Mouse (Mus musculus) embryonic facial prominence, embryonic 14.5 days (tissue): ENCODE measurements around the gene Mkrn2os. TPM values are rescaled to one million over a fixed set of nuclear protein-coding genes. Genes with fewer than 3 reads are reported as not detected.

Experiments
- ATAC-seq: fragments of 200-750 bp; cut with Nextera tagmentation; 2 replicates; pipeline ENCODE4 v1.8.0; 2017; ENCODE audit warnings: low read depth, moderate number of reproducible peaks, moderate TSS enrichment
- DNase-seq: peaks from one replicate; pipeline ENCODE4 v3.0.0-alpha.2; 2015; ENCODE audit warnings: low spot score
- H3K27ac ChIP-seq: fragments of 300-500 bp; sonication (generic); replicated peaks from 2 replicates; pipeline ENCODE4 v1.5.1; 2014; ENCODE audit warnings: low read depth, mild to moderate bottlenecking, low read length, moderate library complexity
- H3K27me3 ChIP-seq: fragments of 300-500 bp; sonication (generic); replicated peaks from 2 replicates; pipeline ENCODE4 v1.6.1; 2014; ENCODE audit warnings: low read length; ENCODE audit not compliant: control insufficient read depth, insufficient read depth
- H3K36me3 ChIP-seq: fragments of 300-500 bp; sonication (generic); 2 replicates; pipeline ENCODE4 v1.6.1; 2014; ENCODE audit warnings: low read length, mixed read lengths; ENCODE audit not compliant: control insufficient read depth, insufficient read depth
- H3K4me1 ChIP-seq: fragments of 300-500 bp; sonication (generic); 2 replicates; pipeline ENCODE4 v1.6.1; 2014; ENCODE audit warnings: antibody characterized with exemption, low read length; ENCODE audit not compliant: control insufficient read depth, insufficient read depth
- H3K4me2 ChIP-seq: fragments of 300-500 bp; sonication (generic); 2 replicates; pipeline ENCODE4 v1.6.1; 2014; ENCODE audit warnings: low read depth, mild to moderate bottlenecking, low read length, moderate library complexity, mixed read lengths
- H3K4me3 ChIP-seq: fragments of 300-500 bp; sonication (generic); 2 replicates; pipeline ENCODE4 v1.5.1; 2014; ENCODE audit warnings: low read depth, mild to moderate bottlenecking, low read length
- H3K9ac ChIP-seq: fragments of 300-500 bp; sonication (generic); 2 replicates; pipeline ENCODE4 v1.6.1; 2014; ENCODE audit warnings: low read depth, mild to moderate bottlenecking, low read length, moderate library complexity, mixed read lengths
- H3K9me3 ChIP-seq: fragments of 300-500 bp; sonication (generic); 2 replicates; pipeline ENCODE4 v1.6.1; 2016; ENCODE audit warnings: low read length; ENCODE audit not compliant: control insufficient read depth
- WGBS: fragments of 180-500 bp; shearing (Covaris S2); extraction: QIAGEN DNeasy Blood & Tissue Kit; methylation state at CpG from one replicate; pipeline ENCODE4 v1.1.7; 2014; 5-methylcytosine and 5-hydroxymethylcytosine counted together
- polyA plus RNA-seq: library from polyadenylated mRNA; unstranded; fragments of >200 nt; fragmentation: Nextera tagmentation; extraction: Ambion mirVana; gene quantifications from 2 replicates; pipeline ENCODE4 v1.2.1, GENCODE M21; 2014

Gene Mkrn2os
- polyA plus RNA-seq, 1 experiment from 2014 or later, result 0.78 TPM

DNA sequence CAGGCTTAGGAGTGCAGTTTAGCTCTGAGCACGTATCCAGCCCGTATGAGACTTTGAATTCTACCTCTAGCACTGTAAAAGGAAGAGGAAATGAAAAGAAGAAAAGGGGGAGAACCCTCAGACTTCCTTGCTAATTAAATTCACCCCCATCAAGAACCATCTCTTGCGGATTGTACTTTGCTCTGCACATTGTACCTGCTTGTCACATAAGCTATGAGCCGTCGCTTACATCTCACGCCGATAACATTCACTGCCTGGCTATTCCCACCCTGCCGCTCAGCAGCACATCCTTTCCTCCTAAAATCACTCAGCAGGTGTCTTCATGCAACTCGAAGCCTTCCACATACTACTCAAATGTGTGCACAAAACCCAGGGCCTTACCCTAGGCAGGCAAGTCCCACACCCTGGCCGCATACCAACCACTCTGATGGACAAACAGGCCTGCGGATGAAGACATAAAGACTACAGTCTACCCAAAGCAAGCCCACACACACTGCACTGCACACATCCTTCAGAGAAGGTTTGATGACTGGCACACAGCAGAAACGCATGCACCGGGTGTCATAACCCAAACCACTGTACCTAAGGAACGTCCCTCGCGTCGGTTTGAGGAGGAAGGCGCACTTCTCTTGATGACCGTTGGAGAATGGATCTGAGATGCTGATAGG is 550 bp downstream of the Mkrn2os start:
- whole genome bisulfite sequencing, result 84% methylated on average over 19 of the region's 19 CpGs
- Histone ChIP-seq H3K9me3 (no peaks in the 10 kb centered on the region), H3K9ac (no peak overlapping the region), H3K36me3 (no peaks in the 10 kb centered on the region), H3K27ac (no peak overlapping the region), H3K27me3 (no peaks in the 10 kb centered on the region), H3K4me1 (no peaks in the 10 kb centered on the region), H3K4me3 (no peak overlapping the region), H3K4me2 (no peak overlapping the region)
- ATAC-seq (no peak), DNase-seq (no peak)

- Histone ChIP-seq H3K9me3 (no peaks in the 10 kb centered on the region), H3K27ac (no peak overlapping the region), H3K27me3 (no peaks in the 10 kb centered on the region), H3K4me2 (no peak overlapping the region), H3K9ac (no peak overlapping the region), H3K4me1 (no peaks in the 10 kb centered on the region), H3K36me3 (no peaks in the 10 kb centered on the region), H3K4me3 (no peak overlapping the region)
- WGBS, result 79% methylated on average over 10 of the region's 10 CpGs
- DNase-seq, result no peak
- ATAC-seq, result no peak
Measured at GRCm38 (mm10) chr6:115586321-115586720, 6.1 kb downstream of the Mkrn2os start.

- H3K9ac ChIP-seq, result no peak overlapping the region
- 77% methylated on average over 3 of the region's 3 CpGs for WGBS
- no peaks in the 10 kb centered on the region for H3K4me1 ChIP-seq
- DNase-seq (no peak), ATAC-seq (no peak)
- H3K4me2 ChIP-seq, result no peak overlapping the region
- H3K4me3 ChIP-seq, result no peak overlapping the region
- peaks cover 14% of the 10 kb centered on the region; the same call in 1 of the 2 replicates for H3K36me3 ChIP-seq
- no peaks in the 10 kb centered on the region for H3K9me3 ChIP-seq
- no peaks in the 10 kb centered on the region for H3K27me3 ChIP-seq
- no peak overlapping the region for H3K27ac ChIP-seq
Measured at GRCm38 (mm10) chr6:115584176-115584575, 8.2 kb downstream of the Mkrn2os start.

- 65% methylated on average over 6 of the region's 6 CpGs for WGBS
- Histone ChIP-seq H3K4me1 (no peaks in the 10 kb centered on the region), H3K27ac (no peak overlapping the region), H3K36me3 (peaks cover 20% of the 10 kb centered on the region), H3K27me3 (no peaks in the 10 kb centered on the region), H3K4me2 (no peak overlapping the region), H3K9ac (no peak overlapping the region), H3K4me3 (no peak overlapping the region), H3K9me3 (no peaks in the 10 kb centered on the region)
- ATAC-seq (no peak; the same call in 1 of the 2 replicates), DNase-seq (no peak)
Measured at GRCm38 (mm10) chr6:115583430-115584125, 8.8 kb downstream of the Mkrn2os start.

DNA sequence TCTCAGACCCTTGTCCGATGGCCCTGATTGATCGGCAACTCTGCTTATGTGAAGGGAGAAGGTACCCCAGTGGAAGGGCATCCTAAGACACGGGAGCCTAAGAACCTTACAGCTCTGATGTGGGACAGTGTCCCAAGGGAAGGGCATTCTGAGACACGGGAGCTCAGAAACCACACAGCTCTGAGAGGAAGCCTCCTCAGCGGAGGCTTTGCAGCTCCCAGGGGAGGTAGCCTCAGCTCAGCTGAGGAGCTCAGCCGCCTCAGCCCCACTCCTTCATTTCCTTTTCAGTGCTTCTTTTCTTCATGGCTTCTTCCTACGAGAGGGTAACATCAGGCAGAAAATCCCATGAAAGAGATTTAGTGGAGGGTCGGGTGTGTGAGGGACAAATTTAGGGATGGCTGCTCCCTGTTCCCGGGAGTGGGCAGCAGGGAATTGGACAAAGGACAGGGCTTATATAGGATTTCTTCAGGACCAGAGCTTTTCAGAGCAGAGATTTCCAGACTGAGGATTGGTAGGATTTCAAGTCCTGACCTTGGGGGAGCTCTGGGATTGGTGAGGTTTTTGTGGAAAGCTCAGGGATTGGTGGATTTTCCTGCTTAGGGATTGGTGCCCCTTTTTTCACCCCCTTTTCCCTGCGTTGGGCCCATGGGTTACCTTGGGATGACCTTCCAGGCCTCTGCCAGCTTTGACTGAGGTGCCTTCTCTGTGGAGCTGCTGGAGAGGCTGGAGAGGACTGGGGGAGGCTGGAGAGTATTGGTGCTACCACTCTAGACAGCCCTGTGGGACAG is 9.9 kb downstream of the Mkrn2os start:
- 83% methylated on average over 10 of the region's 10 CpGs for WGBS
- no peak overlapping the region for H3K4me3 ChIP-seq
- no peak overlapping the region for H3K9ac ChIP-seq
- DNase-seq, result no peak
- H3K4me2 ChIP-seq, result no peak overlapping the region
- H3K27me3 ChIP-seq, result no peaks in the 10 kb centered on the region
- peaks cover 30% of the 10 kb centered on the region for H3K36me3 ChIP-seq
- H3K27ac ChIP-seq, result no peak overlapping the region
- no peaks in the 10 kb centered on the region for H3K9me3 ChIP-seq
- no peaks in the 10 kb centered on the region for H3K4me1 ChIP-seq
- no peak for ATAC-seq

DNA sequence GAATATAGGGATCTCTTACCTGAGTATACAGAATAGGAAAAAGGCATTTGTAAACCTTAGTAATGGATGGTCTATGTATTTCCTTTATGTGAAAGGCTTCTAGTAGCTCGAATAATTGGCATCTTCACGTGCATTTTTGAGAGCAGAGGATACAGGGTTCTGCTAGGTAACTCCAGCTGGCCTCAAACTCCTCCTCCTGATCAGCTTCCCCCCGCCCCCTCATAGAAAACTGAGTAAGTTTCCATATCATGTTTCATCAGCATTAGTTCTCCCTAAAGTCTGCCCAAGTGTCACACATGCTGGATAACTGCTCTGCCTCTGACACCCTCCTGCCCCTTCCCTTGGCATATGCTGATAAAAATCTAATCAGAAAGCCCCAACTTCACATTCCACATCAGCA is 11.6 kb downstream of the Mkrn2os start:
- no peak for DNase-seq
- ATAC-seq, result no peak

GRCm38 (mm10) chr6:115577941-115578340 is 14.4 kb downstream of the Mkrn2os start:
- Histone ChIP-seq H3K36me3 (peaks cover 71% of the 10 kb centered on the region), H3K27ac (no peak overlapping the region), H3K4me2 (no peak overlapping the region), H3K4me1 (no peaks in the 10 kb centered on the region), H3K4me3 (no peak overlapping the region), H3K9ac (no peak overlapping the region), H3K9me3 (no peaks in the 10 kb centered on the region), H3K27me3 (no peaks in the 10 kb centered on the region)
- WGBS, result 87% methylated on average over 9 of the region's 9 CpGs
- DNase-seq (no peak), ATAC-seq (no peak)

More for the DNA sequence above, 11.6 kb downstream of the Mkrn2os start:
- no peak overlapping the region for H3K4me2 ChIP-seq
- no peak overlapping the region for H3K4me3 ChIP-seq
- peaks cover 48% of the 10 kb centered on the region for H3K36me3 ChIP-seq
- no peaks in the 10 kb centered on the region for H3K27me3 ChIP-seq
- H3K9me3 ChIP-seq, result no peaks in the 10 kb centered on the region
- no peak overlapping the region for H3K9ac ChIP-seq
- H3K4me1 ChIP-seq, result no peaks in the 10 kb centered on the region
- H3K27ac ChIP-seq, result no peak overlapping the region
- WGBS, result 74% methylated on average over 3 of the region's 3 CpGs

- Histone ChIP-seq H3K4me2 (no peak overlapping the region), H3K27me3 (no peaks in the 10 kb centered on the region), H3K36me3 (peaks cover 76% of the 10 kb centered on the region), H3K4me3 (no peak overlapping the region), H3K9me3 (no peaks in the 10 kb centered on the region), H3K4me1 (no peaks in the 10 kb centered on the region), H3K9ac (no peak overlapping the region), H3K27ac (no peak overlapping the region)
- ATAC-seq (no peak), DNase-seq (no peak)
- WGBS, result 79% methylated on average over 5 of the region's 5 CpGs
Measured at GRCm38 (mm10) chr6:115577407-115577806, 15.0 kb downstream of the Mkrn2os start.
